Mouse (Mus musculus): ENCODE data around the gene Galnt10.

Galnt10 gene

DNA sequence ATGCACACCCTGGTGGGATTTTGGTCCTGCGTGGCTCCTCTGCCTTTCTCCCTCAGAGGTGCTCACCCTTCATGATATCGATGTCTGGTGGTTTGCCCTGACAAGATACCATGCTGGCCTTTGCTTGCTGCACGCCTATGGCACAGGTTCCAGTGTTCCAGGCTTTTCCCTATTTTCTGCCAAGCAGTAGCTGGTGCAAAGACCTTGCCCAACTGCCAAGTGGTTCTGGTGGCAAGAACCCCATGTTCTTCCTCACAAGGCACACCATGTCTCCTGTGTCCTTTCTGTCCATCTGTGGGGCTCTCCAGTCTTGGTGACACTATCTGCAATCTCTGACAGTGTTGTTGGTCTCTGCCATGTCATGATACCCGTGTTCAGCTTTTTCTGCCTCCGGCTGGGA lies 45.6 kb downstream of the Galnt10 start:
- no peak for DNase-seq (ENCODE audit: low spot score)

DNA sequence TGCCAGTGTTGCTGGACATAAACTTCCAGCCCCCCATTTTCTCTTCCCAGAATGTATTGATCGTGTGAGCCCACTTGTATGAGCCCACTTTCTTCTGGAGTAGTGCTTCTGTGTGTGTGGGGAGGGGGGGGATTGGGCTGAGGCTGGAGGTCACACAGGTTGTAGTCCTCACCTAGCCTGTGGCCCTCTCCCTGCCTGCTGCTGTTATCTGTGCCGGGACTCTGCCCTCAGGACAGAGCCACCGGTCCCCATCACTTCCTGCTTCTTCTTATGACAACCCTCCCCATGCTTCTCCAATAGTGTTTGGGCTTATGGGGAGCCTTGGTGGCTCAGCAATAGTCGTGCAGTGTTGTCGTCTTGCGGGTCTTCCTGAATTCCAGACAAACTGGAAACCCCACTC lies 46.7 kb downstream of the Galnt10 start:
- no peak for DNase-seq (ENCODE audit: low spot score)

DNA sequence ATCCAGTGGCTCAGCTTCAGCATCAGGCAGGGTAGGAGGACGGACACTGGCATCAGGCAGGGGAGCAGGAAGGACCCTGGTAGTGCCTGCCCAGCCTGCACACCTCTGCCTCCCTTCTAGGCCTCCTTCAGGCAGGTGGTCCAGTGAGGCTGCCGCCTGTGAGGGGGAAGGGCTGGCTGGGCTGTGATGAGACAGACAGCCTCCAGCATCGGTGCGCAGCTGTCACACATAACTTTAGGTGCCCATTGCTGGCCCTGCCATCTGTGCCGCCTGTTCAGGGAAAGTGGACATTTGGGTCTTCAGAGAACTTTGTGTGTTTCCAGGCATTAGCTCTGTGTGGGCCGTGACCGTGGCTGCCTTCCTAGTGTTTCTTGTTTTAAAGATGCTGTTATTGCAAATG lies 47.5 kb downstream of the Galnt10 start:
- DNase-seq (ENCODE audit: low spot score): no peak

DNA sequence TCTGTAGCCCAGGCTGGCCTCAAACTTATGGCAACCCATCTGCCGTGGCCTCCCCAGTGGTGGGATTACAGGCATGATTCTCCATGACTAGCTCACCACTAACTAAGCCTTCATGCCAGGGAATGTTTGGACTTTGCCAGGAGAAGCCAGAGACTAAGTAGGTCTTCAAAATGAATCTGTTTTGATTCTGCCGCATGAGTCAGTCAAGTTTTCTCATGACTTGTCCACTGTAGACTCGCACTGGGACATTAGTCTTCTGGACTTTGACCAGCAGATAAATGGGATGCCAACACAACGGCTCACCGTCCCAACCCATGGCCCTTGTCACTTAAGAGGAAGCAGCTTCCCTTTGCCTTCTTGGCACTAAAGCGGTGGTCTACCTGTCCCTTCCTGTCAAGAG lies 49.2 kb downstream of the Galnt10 start:
- no peak for DNase-seq (ENCODE audit: low spot score)

DNA sequence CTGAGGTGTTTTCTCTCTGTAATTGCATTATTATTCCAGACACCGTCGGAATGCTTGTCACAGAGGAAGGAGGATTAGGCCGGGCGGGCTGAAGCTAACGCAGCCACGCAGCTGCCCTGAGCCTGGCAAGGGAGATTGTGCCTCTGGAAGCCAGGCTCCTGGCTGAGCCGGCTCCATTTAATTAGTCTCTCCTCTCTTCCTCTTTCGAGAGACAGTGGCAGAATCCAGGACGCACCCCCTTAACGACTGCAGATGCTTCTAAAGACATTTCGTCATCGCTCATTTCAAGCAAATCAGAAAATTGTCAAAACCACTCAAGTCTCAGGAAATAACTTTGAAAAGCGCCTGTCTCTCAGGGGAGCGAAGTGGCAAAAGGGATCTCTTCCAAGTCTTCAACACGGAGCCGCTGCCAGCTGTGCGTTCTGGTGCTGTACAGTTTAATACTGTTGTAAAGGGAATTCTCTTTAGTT lies 51.0 kb downstream of the Galnt10 start:
- DNase-seq (ENCODE audit: low spot score): no peak

DNA sequence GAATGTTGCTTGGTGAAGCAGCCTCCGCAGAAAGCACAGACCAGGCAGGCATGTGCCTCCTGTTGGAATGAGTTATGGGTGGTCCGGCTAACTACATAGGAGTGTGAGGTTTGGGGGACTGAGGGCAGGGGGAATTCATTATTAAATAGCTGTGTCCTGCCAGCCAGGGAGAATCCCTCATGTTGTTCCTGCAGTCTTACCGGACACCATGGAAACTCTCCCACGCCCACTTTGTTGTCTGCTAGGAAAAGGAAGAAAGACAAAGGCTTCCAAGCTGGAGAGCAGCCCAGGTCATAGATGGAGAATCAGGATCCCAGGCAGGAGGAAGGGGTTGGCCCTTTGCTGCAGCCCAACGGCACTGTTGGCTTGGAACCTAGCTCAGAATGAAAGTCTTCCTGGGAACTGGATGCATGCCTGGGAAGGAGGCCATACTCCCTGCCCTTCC lies 51.6 kb downstream of the Galnt10 start:
- DNase-seq (ENCODE audit: low spot score): no peak

DNA sequence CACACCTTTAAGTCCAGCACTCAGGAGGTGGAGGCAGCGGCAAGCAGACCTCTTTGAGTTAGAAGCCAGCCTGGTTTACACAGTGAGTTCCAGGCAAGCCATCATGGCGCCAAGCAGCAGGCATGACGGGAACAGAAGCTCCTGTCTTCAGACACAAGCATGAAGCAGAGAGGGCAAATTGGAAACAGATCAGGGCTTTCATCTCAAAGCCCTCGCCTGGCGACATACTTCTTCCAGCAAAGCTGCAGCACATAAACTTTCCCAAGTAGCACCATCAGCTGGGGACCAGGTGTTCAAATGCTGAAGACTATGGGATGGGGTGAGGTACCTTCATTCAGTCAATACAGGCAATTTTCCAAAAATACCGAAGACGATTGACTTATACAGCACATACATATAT lies 54.9 kb downstream of the Galnt10 start:
- no peak for DNase-seq (ENCODE audit: low spot score)

DNA sequence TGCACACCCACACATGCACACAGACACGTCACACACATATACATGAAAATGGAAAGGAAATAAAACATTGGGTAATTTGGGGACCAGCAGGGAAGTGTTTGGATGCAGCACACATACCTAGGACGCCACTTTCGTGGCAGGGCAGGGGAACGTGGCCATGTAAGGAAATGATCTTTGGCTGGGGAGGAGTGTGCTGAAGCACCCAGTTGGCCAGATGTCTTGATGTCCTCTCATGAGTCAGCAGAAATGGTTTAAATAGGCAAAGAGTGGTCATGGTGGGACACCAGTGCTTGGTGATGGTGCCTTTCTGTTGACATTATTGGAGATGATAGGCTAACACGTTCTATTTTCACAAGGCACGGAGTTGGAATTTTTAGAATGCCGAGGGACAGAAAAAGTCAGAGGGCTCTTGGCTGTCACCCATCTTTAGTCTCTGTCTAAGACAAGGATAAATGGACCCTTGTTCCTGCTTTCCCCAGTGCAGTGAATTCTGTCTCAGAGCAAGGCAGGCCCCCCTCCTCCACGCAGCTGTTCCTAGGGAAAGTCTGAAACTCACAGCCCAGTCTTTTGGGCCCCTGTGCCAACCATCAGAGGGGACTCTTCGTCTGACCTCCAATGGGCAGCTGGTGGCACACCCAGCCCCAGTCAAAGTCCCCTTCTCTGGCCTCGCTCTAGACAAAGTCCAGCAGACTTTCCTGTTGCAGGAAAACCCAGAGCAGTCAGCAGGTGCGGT lies 56.1 kb downstream of the Galnt10 start:
- DNase-seq (ENCODE audit: low spot score): no peak

DNA sequence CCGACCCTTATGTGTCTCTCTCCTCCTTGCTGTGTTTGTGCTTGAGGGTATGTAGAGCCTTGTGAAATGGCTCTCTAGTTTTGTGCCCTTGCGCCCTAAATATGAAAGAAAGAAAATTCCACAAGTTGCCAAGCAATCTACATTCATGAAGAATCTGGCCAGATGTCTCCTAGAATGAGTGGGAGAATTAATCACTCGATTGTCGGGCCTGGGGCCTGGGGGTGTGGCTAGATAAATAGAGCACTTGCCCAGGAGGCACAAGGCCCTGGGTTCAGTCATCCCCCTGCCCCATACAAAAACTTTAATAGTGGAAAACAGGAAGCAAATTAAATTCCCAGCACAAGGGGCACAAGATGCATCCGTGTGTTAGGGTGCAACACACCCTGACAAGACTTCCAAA lies 56.7 kb downstream of the Galnt10 start:
- no peak for DNase-seq (ENCODE audit: low spot score)

DNA sequence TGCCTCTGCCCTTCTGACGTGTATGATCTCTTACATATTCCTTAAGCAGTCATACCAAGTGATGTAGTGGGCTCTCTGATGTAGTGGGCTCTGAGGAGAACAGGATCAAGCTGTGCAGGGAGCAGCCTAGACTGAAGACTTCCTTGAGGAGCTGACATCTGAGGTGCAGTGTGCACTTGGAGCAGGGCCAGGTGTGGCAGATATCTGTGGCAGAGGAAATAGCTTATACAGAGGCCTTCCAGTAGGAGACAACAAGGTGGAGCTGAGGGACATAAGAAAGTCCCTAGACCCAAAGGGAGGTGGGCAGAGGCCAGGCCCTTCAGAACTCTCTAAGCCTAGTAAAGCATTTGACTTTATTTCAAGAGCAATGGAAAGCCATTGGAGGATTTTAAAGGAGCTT lies 61.4 kb downstream of the Galnt10 start:
- DNase-seq (ENCODE audit: low spot score): no peak

DNA sequence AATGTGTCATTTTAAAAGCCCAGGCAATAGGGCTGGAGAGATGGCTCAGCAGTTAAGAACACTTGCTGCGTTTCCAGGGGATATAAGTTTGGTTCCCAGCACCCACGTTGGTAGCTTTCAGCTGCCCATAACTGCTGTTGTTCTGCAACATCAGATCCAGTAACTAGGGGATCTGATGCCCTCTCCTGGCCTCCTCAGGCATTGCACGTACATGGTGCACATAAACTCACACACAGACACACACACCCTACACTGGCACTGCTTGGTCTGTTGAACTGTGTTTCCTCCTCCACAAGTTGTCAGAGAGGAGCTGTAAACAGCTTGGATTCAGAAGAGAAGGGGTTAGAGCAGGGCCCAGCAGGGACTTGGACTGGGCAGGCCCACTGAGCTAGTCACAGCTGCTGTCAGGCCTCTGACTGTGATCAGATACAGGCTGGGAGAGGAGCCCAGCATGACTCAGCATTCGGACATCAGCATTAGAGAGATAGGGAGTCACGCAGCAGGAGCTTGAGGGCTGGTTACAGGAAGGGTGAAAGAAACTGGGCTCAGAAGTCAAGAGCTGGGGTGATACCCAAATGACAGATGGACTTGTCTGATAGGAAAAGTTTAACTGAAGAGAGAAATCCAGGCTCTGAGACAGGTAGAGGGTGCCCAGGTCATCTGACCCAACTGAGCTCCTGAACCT lies 62.0 kb downstream of the Galnt10 start:
- DNase-seq (ENCODE audit: low spot score): no peak

DNA sequence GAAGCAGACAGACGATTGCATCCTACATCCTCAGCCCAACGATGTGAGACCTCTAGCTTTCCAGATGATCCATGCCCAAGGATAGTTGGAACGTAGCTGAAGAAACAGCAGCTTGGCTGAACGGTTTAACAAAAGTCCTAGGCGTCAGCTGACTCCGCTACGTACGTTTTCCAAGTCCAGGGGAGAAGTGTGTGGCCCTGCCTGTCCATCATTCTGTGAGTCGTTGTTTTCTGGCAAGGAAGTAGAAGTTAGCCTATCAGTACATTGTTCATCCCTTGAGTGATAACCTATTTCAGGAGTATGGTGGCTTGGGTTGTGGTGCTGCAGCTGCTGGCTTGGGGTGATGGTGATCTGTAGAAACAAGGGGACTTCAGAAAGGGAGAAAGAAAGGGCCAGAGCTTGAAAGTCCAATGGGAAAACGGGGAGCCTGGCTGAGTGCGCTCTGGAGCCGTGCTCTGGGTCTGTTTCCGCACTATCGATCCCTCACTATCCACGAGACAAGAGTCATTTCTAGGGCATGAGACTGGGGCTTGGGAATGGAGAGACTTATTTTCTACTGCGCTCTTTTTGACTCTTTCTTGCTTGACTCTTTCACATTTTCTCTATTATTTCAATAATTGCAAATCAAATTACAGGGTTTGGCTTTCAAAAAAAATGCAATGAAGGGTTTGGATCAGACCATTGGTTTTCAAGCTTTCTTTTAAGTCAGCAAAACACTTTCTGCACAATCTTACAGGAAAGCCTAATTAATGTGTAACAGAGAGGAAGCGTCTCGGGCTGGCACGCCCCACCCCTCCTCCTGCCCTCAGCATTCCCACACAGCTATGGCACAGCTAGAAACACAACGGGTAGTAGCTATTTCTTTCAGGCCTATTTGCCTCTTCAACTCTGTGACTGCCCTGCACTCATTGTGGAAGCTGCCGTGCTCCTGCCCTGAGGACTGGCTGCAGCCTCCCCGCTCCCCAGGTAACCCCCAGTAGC lies 63.2 kb downstream of the Galnt10 start:
- DNase-seq (ENCODE audit: low spot score): no peak

DNA sequence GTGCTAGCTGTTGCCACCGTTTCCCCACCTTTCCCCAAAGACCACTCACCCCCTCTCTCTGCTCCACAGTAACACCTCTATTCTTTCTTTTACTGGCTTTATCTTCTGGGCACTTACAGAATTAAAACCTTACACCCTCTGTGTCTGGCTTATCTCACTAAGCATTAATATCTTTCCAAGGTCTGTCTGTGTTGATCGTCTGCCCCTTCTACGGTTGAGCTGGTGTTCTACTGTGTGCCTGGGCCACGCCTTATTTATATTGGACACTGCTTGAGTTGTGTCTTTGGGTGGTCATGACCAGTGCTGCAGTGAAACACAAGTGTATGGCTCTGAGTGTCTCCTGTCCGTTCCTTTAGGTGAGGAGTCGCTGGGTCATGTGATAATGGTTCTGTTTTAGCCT lies 68.7 kb downstream of the Galnt10 start:
- DNase-seq (ENCODE audit: low spot score): no peak

DNA sequence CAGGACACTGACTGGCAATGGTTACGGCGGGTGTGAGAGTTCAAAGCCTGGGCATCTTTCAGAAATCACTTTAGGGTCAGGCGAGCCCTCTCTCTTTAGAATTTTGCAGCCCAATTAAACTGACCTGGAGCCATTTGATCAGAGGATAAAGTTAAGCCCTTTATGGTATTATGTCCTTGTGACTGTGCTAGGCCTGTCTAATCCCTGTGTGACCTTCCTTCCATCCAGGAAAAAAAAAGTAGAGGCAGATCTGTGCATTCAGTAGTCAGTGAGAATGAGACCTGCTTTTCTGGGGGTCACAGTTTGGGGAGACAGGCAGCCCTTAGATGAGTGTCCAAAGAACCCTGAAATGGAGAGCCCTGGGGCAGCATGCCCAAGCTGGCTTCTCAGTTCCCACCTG lies 71.5 kb downstream of the Galnt10 start:
- no peak for DNase-seq (ENCODE audit: low spot score)

DNA sequence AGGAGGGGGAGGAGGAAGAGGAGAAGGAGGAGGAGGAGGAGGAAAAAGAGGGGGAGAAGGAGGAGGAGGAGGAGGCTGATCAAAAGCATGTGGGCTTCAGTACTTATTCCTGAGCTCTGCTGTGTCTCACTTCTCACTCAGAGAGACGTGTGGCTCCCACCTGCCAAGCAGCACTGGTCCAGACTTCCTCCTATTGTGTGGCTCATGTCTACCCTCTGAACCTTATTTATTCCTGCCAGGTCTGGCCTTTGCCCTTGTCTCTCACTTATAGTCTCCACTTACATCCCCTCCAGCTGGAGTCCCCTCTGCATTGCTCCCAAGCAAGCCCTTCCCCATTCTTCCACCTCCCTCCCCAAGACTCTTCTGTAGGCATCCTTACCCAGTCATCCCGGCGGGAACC lies 72.2 kb downstream of the Galnt10 start:
- DNase-seq (ENCODE audit: low spot score): no peak

DNA sequence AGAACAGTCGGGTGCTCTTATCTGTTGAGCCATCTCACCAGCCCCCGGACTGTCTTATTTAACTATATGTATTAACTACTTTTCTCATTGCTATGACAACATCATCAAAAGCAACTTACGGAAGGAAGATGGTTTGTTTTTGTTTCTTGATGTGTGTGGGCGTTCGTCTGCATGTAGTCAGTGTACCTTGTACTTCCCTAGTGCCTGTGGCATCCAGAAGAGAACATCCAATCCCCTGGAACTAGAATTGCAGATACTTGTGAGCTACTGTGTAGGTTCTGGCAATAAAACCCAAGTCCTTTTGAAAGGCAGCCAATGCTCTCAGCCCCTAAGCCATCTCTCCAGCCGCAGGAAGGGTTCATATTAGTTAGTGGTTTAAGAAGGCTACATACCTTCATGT lies 72.8 kb downstream of the Galnt10 start:
- no peak for DNase-seq (ENCODE audit: low spot score)

DNA sequence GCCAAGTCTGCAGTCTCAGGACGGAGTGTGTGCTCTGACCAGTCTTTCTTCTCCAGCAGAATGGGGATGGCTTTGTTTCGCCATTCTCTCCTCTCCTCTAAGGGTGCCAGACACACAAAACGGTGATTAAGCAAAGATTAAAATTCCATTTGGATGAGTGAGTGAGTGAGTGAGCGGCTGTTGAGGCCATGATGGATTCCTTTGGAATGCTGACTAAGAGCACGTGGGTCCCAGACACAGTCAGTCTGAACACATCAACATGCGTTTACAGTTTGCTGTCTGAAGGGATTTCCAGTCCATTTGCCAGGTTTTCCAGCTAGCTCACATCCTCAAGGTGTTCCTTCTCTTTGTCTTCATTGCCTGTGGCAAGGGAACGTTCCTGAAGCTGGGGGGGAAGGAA lies 74.4 kb downstream of the Galnt10 start:
- peak; percentile 11 for DNase-seq (ENCODE audit: low spot score)

DNA sequence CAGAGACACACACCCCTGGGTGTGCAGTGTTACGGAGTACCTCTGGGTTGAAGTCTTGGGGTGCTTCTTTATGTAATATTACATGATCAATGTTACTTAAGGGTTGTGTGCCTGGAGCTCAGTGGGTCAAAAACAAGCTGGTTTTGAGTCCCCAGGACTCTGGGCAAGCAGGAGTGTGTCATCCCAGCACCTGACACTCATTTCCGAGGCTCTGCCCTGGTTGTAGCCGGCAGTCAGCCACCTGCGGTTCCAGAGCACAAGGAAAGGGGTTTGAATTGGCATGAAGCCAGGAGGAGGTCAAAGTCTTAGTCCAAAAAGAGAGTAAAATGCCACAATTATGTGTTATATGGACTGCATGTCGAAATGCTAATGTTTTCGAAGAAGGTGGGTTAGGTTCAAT lies 74.8 kb downstream of the Galnt10 start:
- DNase-seq (ENCODE audit: low spot score): no peak

DNA sequence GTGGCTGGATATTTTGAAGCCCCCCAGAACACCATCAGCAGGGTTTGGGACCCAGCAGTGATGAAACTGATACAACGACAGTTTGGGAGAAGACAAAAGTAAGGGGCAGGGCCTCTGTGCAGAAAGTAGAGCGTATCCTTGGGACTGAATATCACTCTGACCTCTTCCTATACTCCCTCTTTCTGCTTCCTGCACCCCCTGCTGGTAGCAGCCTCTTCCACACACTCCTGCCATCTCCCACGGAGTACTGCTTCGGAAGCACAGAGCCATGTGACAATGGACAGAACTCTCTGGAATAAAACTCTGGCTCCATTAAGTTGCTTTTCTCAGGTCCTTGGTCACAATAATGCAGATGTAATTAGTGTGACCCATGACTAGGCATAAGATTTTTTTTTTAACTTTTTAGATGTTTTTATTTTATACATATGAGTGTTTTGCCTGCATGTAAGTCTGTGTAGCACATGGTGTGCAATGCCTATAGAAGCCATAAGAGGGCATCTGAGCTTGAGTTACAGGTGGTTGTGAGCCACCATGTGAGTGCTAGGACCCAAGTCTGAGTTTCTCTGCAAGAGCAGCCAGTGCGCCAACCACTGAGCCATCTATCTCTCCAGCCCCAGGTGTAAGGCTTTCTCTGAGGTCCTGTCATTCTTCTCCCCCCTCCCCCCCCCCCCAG lies 79.7 kb downstream of the Galnt10 start:
- peak; percentile 12 for DNase-seq (ENCODE audit: low spot score)

DNA sequence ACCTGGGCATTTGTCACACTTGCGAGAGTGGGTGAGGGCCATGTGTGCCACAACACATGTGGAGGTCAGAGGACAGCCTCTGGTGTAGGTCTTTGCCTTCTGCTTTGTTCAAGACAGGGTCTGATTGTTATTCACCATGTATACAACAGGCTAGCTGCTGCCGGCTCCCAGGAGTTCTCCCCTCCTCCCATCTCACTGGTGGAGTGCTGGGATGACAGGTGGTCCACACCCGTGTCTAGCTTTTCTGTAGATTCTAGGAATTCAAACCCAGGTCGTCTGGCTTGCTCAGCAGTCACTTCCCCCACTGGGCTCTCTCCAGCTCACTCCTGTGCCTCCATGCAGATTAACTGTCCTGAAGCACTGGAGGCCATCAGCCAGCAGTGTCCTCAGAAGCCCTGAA lies 80.7 kb downstream of the Galnt10 start:
- DNase-seq (ENCODE audit: low spot score): no peak

DNA sequence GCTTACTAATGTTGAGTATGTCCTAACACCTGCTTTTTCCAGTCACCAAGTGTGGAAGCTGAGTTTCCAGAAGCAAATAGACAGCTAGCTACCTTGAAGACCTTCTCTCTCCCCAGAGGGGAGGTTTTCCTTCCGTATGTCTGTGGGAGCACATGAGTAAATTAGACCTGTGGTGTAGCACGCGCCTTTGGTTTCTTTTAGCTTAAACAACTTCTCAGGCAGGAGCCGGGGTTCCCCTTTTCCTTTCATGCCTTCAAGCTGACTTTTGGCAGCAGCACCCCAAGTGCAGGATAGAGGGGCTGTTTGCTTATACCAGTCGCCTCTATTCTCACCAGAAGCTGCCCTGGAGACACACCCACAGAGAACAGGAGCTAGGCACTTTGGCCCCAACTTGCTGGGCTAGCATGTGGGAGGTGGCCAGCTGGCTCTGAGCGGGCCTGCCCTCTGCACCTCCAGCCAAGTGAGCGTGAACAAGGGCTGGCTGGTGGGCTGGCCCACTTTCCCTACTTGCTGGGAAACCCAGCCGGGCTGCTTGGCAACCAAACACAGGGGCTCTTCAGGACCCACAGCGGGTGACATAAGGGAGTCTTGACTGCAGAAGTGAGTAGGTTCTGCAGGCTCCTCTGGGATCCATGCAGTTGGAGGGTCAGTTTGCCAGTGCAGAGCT lies 82.2 kb downstream of the Galnt10 start:
- peak; percentile 7 for DNase-seq (ENCODE audit: low spot score)
